25 mouse cellular contexts compared by ENCODE assay signal in the genomic region with DNA sequence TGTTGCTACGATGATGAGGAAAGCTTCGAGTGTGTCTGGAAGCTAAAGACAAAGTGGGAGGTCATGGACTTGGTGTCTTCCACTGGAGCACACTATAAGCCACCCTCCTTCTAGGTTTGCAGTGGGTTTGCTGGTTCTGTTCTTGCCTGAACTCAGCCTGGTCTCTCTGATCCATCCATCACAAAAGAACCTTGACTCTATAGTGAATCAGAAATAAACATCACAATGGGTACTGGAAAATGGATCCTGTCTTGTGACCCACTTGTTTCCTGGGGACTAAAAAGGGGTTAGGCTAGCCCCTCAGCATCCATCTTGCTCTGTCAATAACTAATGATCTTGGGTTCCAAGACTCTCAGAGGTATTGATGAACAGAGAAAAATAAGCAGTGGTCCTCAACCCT. TPM values are rescaled to one million over a fixed set of nuclear protein-coding genes. Genes with fewer than 3 reads are reported as not detected.
A peak's percentile ranks its signal among the peaks of the same experiment; 100 is the strongest.
DNase-seq lines count a peak whose midpoint lies in the region; ATAC-seq and TF ChIP-seq lines count a peak whose summit lies in the region.
"Had no signal": no experiment of that assay in that cellular context is flagged by ENCODE, and none has a peak within 500 bp of the region (broad histone marks: within the 10 kb centered on the region; RNA-seq: fewer than 3 reads in every experiment).

No protein-coding gene starts in this region.

- no peak overlapping the region for H3K9ac ChIP-seq in stomach, postnatal 0 days (ENCODE audit: low read length)

- H3K4me3 ChIP-seq in stomach, postnatal 0 days (ENCODE audit: low read depth, low read length), result no peak overlapping the region

- no peak overlapping the region for H3K4me2 ChIP-seq in stomach, postnatal 0 days (replicated peaks; ENCODE audit: low read depth)

- no peak for TF ChIP-seq EP300 in stomach, postnatal 0 days (optimal IDR thresholded peaks at IDR 0.05)

- no peak for ATAC-seq in megakaryocyte-erythroid progenitor cell, adult 5-6 weeks (replicated peaks; ENCODE audit: low FRiP score, low TSS enrichment, poor library complexity, severe bottlenecking)
- ATAC-seq in stomach, postnatal 0 days (ENCODE audit: low FRiP score, low TSS enrichment), result no peak
- ATAC-seq: activated CD4-positive, CD25-positive, alpha-beta regulatory T cell, adult 4 months; CD4-positive, CD25-positive, alpha-beta regulatory T cell, adult 4 months; Patski had no signal

- H3K4me1 ChIP-seq in stomach, postnatal 0 days (replicated peaks; ENCODE audit: control insufficient read depth, insufficient read depth), result no peaks in the 10 kb centered on the region

- H3K27me3 ChIP-seq in stomach, postnatal 0 days (ENCODE audit: control insufficient read depth, insufficient read depth, low read length), result no peaks in the 10 kb centered on the region
- H3K27me3 ChIP-seq: CH12.LX, Patski had no signal

- no peaks in the 10 kb centered on the region for H3K36me3 ChIP-seq in stomach, postnatal 0 days (ENCODE audit: control insufficient read depth, insufficient read depth, low read length)
- H3K36me3 ChIP-seq: G1E had no signal

- H3K27ac ChIP-seq in stomach, postnatal 0 days (replicated peaks), result no peak overlapping the region

- no peak for TF ChIP-seq CTCF in stomach, postnatal 0 days (IDR thresholded peaks at IDR 0.05; ENCODE audit: low read depth)

- no peaks in the 10 kb centered on the region for H3K9me3 ChIP-seq in stomach, postnatal 0 days (ENCODE audit: control insufficient read depth, low read length)
- H3K9me3 ChIP-seq: G1E had no signal

- 88% methylated on average over 2 of the region's 2 CpGs for WGBS in stomach, postnatal 0 days

- DNase-seq in ES-CJ7 (ENCODE audit: low read depth, low spot score), result peak; percentile 51
- peak; percentile 85 for DNase-seq in R1 (ENCODE audit: low read depth, low spot score)
- DNase-seq in ZHBTc4 (ENCODE audit: low read depth, low spot score), result peak; percentile 58
- no peak for DNase-seq in right cerebral cortex, postnatal 36 days (ENCODE audit: low spot score in 2 of 2)
- DNase-seq in stomach, postnatal 0 days (ENCODE audit: low spot score), result no peak
- DNase-seq: adrenal gland, adult 2 months; adrenal gland, adult 8-10 months; adrenal gland, postnatal 10 days; adrenal gland, postnatal 14 days; adrenal gland, postnatal 25 days; adrenal gland, postnatal 36 days; B cell, adult 2 months; cerebellum, adult 11 months; cerebellum, adult 11-12 months; cerebellum, adult 18-20 months; cerebellum, adult 2 months; cerebellum, adult 8-10 months; cerebellum, adult 9-10 months had no signal

RNA-seq across cellular contexts. Expression of a gene that starts 35.5 kb away (rescaled TPM):
- total RNA-seq in megakaryocyte-erythroid progenitor cell, adult 5-6 weeks (2014; fragmentation: Nextera tagmentation), result 0.24 TPM in 1 of 2 replicates, not detected in the other
- total RNA-seq in megakaryocyte-erythroid progenitor cell, adult 5-6 weeks (2017), result 0.05 and 0.91 TPM in 2 replicates
- 6.1 and 6.4 TPM in 2 replicates for polyA plus RNA-seq in stomach, postnatal 0 days (2015; fragmentation: Nextera tagmentation; extraction: Ambion mirVana)
- polyA plus RNA-seq: G1E had no signal

RNA-seq across cellular contexts. Expression of a gene that starts 41.0 kb away (rescaled TPM):
- total RNA-seq in megakaryocyte-erythroid progenitor cell, adult 5-6 weeks (2014; fragmentation: Nextera tagmentation), result not detected in 2 replicates
- total RNA-seq in megakaryocyte-erythroid progenitor cell, adult 5-6 weeks (2017), result 0.56 and 0.72 TPM in 2 replicates
- polyA plus RNA-seq in stomach, postnatal 0 days (2015; fragmentation: Nextera tagmentation; extraction: Ambion mirVana), result 25.6 and 26.0 TPM in 2 replicates

RNA-seq across cellular contexts. Expression of a gene that starts 57.0 kb away (rescaled TPM):
- not detected in 2 replicates for total RNA-seq in megakaryocyte-erythroid progenitor cell, adult 5-6 weeks (2014; fragmentation: Nextera tagmentation)
- 0.38 TPM in 1 of 2 replicates, not detected in the other for total RNA-seq in megakaryocyte-erythroid progenitor cell, adult 5-6 weeks (2017)
- polyA plus RNA-seq in stomach, postnatal 0 days (2015; fragmentation: Nextera tagmentation; extraction: Ambion mirVana), result 0.19 and 0.58 TPM in 2 replicates
- total RNA-seq: MEL had no signal
- polyA plus RNA-seq: G1E had no signal

Comparison
In these comparisons a context has a peak if more than half of its experiments do, and no peak if none do; other contexts are left out.
1. DNase-seq: peak in ES-CJ7 (single experiment), R1 (single experiment) and ZHBTc4 (single experiment); none in right cerebral cortex, postnatal 36 days (0 of 2) and stomach, postnatal 0 days (single experiment).